Mouse (Mus musculus) midbrain, embryonic 14.5 days (tissue): ENCODE data around the gene 6430628N08Rik. TPM values are rescaled to one million over a fixed set of nuclear protein-coding genes. Genes with fewer than 3 reads are reported as not detected.

Source experiments
- ATAC-seq: fragments of 200-750 bp; cut with Nextera tagmentation; 2 replicates; pipeline ENCODE4 v1.8.0; 2017; ENCODE audit warnings: moderate number of reproducible peaks, moderate library complexity; ENCODE audit not compliant: low FRiP score, low TSS enrichment
- DNase-seq: peaks from one replicate; pipeline ENCODE4 v3.0.0-alpha.2; 2015
- H3K27ac ChIP-seq: fragments of 300-500 bp; sonication (generic); replicated peaks from 2 replicates; pipeline ENCODE4 v1.5.1; 2014; ENCODE audit warnings: mild to moderate bottlenecking, low read depth, low read length, moderate library complexity
- H3K27me3 ChIP-seq: fragments of 300-500 bp; sonication (generic); 2 replicates; pipeline ENCODE4 v1.6.1; 2014; ENCODE audit warnings: low read length, control low read depth, mixed read lengths; ENCODE audit not compliant: control insufficient read depth, insufficient read depth
- H3K36me3 ChIP-seq: fragments of 300-500 bp; sonication (generic); 2 replicates; pipeline ENCODE4 v1.6.1; 2014; ENCODE audit warnings: low read length, control low read depth; ENCODE audit not compliant: control insufficient read depth, insufficient read depth
- H3K4me1 ChIP-seq: fragments of 300-500 bp; sonication (generic); 2 replicates; pipeline ENCODE4 v1.6.1; 2014; ENCODE audit warnings: mild to moderate bottlenecking, antibody characterized with exemption, low read length, control low read depth; ENCODE audit not compliant: control insufficient read depth, insufficient read depth
- H3K4me2 ChIP-seq: fragments of 300-500 bp; sonication (generic); 2 replicates; pipeline ENCODE4 v1.6.1; 2014; ENCODE audit warnings: mild to moderate bottlenecking, low read length, moderate library complexity
- H3K4me3 ChIP-seq: fragments of 300-500 bp; sonication (generic); replicated peaks from 2 replicates; pipeline ENCODE4 v1.5.1; 2014; ENCODE audit warnings: low read depth, low read length
- H3K9ac ChIP-seq: fragments of 300-500 bp; sonication (generic); replicated peaks from 2 replicates; pipeline ENCODE4 v1.6.1; 2014; ENCODE audit warnings: mild to moderate bottlenecking, low read length, moderate library complexity
- H3K9me3 ChIP-seq: fragments of 300-500 bp; sonication (generic); 2 replicates; pipeline ENCODE4 v1.6.1; 2016; ENCODE audit warnings: low read length, control low read depth, mixed read lengths; ENCODE audit not compliant: control insufficient read depth
- WGBS: fragments of 180-500 bp; shearing (Covaris S2); extraction: QIAGEN DNeasy Blood & Tissue Kit; methylation state at CpG from one replicate; pipeline ENCODE4 v1.1.7; 2014; 5-methylcytosine and 5-hydroxymethylcytosine counted together
- polyA plus RNA-seq: library from polyadenylated mRNA; unstranded; fragments of >200 nt; fragmentation: Nextera tagmentation; extraction: Ambion mirVana; gene quantifications from 2 replicates; pipeline ENCODE4 v1.2.1, GENCODE M21; 2014

6430628N08Rik gene
- polyA plus RNA-seq, 1 experiment from 2014 or later: not detected

GRCm38 (mm10) chr4:115922688-115923087, 32.2 kb downstream of the 6430628N08Rik start:
- Histone ChIP-seq H3K36me3 (no peaks in the 10 kb centered on the region), H3K4me3 (no peak overlapping the region), H3K4me2 (no peak overlapping the region), H3K27ac (no peak overlapping the region), H3K9me3 (no peaks in the 10 kb centered on the region), H3K27me3 (no peaks in the 10 kb centered on the region), H3K9ac (no peak overlapping the region), H3K4me1 (no peaks in the 10 kb centered on the region)
- DNase-seq (no peak), ATAC-seq (no peak)
- 94% methylated on average over 5 of the region's 5 CpGs for WGBS

GRCm38 (mm10) chr4:115923262-115923880, 32.9 kb downstream of the 6430628N08Rik start:
- Histone ChIP-seq H3K4me2 (no peak overlapping the region), H3K9me3 (no peaks in the 10 kb centered on the region), H3K27me3 (no peaks in the 10 kb centered on the region), H3K9ac (no peak overlapping the region), H3K4me3 (no peak overlapping the region), H3K27ac (no peak overlapping the region), H3K4me1 (no peaks in the 10 kb centered on the region), H3K36me3 (no peaks in the 10 kb centered on the region)
- DNase-seq (no peak), ATAC-seq (no peak)
- WGBS: 84% methylated on average over 16 of the region's 16 CpGs

DNA sequence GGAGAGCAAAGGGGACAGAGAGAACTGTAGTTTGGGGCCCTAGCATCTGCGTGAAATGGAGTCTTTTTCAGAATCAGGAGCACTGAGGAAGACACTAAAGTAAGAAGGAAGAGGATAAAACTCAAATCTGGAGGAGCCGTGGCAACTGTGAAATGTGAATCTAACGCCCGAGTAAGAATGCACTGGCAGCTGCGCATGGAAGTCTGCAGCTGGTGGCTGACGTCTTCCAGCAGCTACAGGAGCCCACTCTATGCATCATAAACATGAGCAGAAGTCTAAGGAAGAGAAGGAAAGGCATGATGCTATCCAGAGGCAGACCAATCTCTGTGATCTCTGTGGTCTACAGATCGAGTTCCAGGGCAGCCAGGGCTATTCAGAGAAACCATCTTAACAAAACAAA, 37.2 kb downstream of the 6430628N08Rik start:
- ATAC-seq (no peak), DNase-seq (no peak)
- H3K27me3 ChIP-seq: peaks cover 14% of the 10 kb centered on the region; the same call in 1 of the 2 replicates
- H3K4me3 ChIP-seq: no peak overlapping the region
- H3K9me3 ChIP-seq: no peaks in the 10 kb centered on the region
- no peak overlapping the region for H3K9ac ChIP-seq
- 81% methylated on average over 7 of the region's 7 CpGs for WGBS
- H3K36me3 ChIP-seq: no peaks in the 10 kb centered on the region
- H3K27ac ChIP-seq: no peak overlapping the region
- no peak overlapping the region for H3K4me2 ChIP-seq
- no peaks in the 10 kb centered on the region for H3K4me1 ChIP-seq

DNA sequence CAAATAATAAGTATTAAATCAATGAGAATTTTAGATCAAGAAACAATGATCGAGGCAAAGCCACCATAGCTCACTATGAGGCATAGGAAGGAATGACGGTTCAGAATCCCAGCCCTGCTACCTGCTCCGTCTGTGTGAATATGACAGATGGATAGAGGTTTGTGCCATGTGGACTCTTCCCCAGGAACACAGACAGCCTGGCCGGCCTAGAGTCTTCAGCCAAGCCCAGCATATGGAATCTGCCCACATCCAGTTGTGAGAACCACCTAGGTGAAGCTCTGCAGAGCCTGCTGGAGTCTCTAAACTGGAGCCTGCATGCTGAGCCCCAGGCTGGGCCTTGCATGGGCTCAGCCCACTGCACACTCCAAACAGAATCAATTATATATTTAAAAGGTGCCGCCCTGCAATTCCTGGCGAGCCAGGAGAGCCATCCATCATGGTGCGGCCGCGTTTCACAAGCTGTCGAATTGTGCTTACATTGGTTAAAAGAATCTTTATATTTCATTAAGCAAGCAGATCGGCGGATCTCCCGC, 41.2 kb downstream of the 6430628N08Rik start:
- DNase-seq (no peak), ATAC-seq (no peak)
- Histone ChIP-seq H3K27ac (no peak overlapping the region), H3K4me1 (peaks cover 7% of the 10 kb centered on the region; the same call in 1 of the 2 replicates), H3K4me2 (no peak overlapping the region), H3K36me3 (no peaks in the 10 kb centered on the region), H3K27me3 (peaks cover 52% of the 10 kb centered on the region), H3K9me3 (no peaks in the 10 kb centered on the region), H3K4me3 (no peak overlapping the region), H3K9ac (no peak overlapping the region)
- WGBS: 61% methylated on average over 13 of the region's 13 CpGs

GRCm38 (mm10) chr4:115935835-115936581, 45.5 kb downstream of the 6430628N08Rik start:
- WGBS: 4% methylated on average over 36 of the region's 36 CpGs
- Histone ChIP-seq H3K4me2 (peak overlapping the region; percentile 61), H3K4me1 (peaks cover 18% of the 10 kb centered on the region), H3K9ac (no peak overlapping the region; the same call in 1 of the 2 replicates), H3K27ac (no peak overlapping the region), H3K9me3 (no peaks in the 10 kb centered on the region), H3K36me3 (no peaks in the 10 kb centered on the region), H3K27me3 (peaks cover 72% of the 10 kb centered on the region), H3K4me3 (peak overlapping the region; percentile 35)
- no peak for ATAC-seq
- DNase-seq: peak; percentile 61

- H3K27me3 ChIP-seq: peaks cover 76% of the 10 kb centered on the region
- under 1% methylated on average over 20 of the region's 20 CpGs for WGBS
- DNase-seq (no peak), ATAC-seq (no peak)
- H3K4me1 ChIP-seq: peaks cover 18% of the 10 kb centered on the region
- no peak overlapping the region; the same call in 1 of the 2 replicates for H3K9ac ChIP-seq
- no peak overlapping the region for H3K27ac ChIP-seq
- H3K4me3 ChIP-seq: peak overlapping the region; percentile 35
- peak overlapping the region; percentile 61 for H3K4me2 ChIP-seq
- no peaks in the 10 kb centered on the region for H3K9me3 ChIP-seq
- no peaks in the 10 kb centered on the region for H3K36me3 ChIP-seq
Observed at GRCm38 (mm10) chr4:115936646-115937045, 46.2 kb downstream of the 6430628N08Rik start.

- no peaks in the 10 kb centered on the region for H3K9me3 ChIP-seq
- no peak overlapping the region; the same call in 1 of the 2 replicates for H3K9ac ChIP-seq
- 8% methylated on average over 19 of the region's 19 CpGs for WGBS
- peaks cover 18% of the 10 kb centered on the region for H3K4me1 ChIP-seq
- ATAC-seq (no peak), DNase-seq (peak; percentile 15)
- H3K4me3 ChIP-seq: peak overlapping the region; percentile 35
- H3K4me2 ChIP-seq: peak overlapping the region; percentile 61
- H3K36me3 ChIP-seq: no peaks in the 10 kb centered on the region
- H3K27me3 ChIP-seq: peaks cover 78% of the 10 kb centered on the region
- no peak overlapping the region for H3K27ac ChIP-seq
Observed at GRCm38 (mm10) chr4:115937061-115937976, 46.9 kb downstream of the 6430628N08Rik start.
